Mouse (Mus musculus): ENCODE results near the gene Nudt7. TPM values are rescaled to one million over a fixed set of nuclear protein-coding genes. Genes with fewer than 3 reads are reported as not detected.

Gene Nudt7
- polyA plus RNA-seq, 1 experiment = 11.5 TPM

GRCm38 (mm10) chr8:114176721-114177120 is 43.4 kb downstream of the Nudt7 start:
- Histone ChIP-seq H3K4me1 (ENCODE audit: control insufficient read depth, insufficient read depth, low read length) (no peaks in the 10 kb centered on the region), H3K27ac (ENCODE audit: insufficient read depth, low read length) (no peak overlapping the region), H3K4me3 (ENCODE audit: insufficient read depth, low read length) (no peak overlapping the region)
- TF ChIP-seq POLR2A (IDR thresholded peaks at IDR 0.05; ENCODE audit: low read depth, low read length) = no peak
- TF ChIP-seq CTCF (IDR thresholded peaks at IDR 0.05; ENCODE audit: borderline replicate concordance, insufficient read depth, low read length) = no peak

GRCm38 (mm10) chr8:114193334-114193733 is 60.0 kb downstream of the Nudt7 start:
- H3K27ac ChIP-seq (ENCODE audit: insufficient read depth, low read length) = no peak overlapping the region
- no peak overlapping the region for H3K4me3 ChIP-seq (ENCODE audit: insufficient read depth, low read length)
- TF ChIP-seq CTCF (IDR thresholded peaks at IDR 0.05; ENCODE audit: borderline replicate concordance, insufficient read depth, low read length) = no peak
- no peak for TF ChIP-seq POLR2A (IDR thresholded peaks at IDR 0.05; ENCODE audit: low read depth, low read length)
- no peaks in the 10 kb centered on the region for H3K4me1 ChIP-seq (ENCODE audit: control insufficient read depth, insufficient read depth, low read length)

DNA sequence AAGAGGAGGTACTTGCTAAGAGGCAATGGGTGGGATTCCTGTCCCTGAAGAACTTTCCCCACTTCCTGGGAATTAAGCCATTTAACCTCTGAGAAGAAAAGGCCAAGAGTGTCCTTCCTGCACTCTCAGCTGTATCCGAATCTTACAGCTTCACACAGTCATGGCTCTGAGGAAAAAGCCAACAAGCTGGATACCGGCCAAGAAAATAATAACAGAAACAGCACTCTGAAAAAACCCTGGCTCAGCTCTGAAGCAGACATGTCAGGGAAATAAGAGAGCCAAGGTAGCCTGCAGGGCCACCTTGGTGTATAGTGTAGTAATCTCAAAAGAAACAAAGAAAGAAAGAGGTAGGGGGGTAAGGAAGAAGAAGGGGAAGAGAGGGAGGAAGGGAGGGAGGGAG is 65.6 kb downstream of the Nudt7 start:
- TF ChIP-seq CTCF (IDR thresholded peaks at IDR 0.05; ENCODE audit: borderline replicate concordance, insufficient read depth, low read length) = no peak
- no peak for TF ChIP-seq POLR2A (IDR thresholded peaks at IDR 0.05; ENCODE audit: low read depth, low read length)
- Histone ChIP-seq H3K27ac (ENCODE audit: insufficient read depth, low read length) (no peak overlapping the region), H3K4me1 (ENCODE audit: control insufficient read depth, insufficient read depth, low read length) (no peaks in the 10 kb centered on the region), H3K4me3 (ENCODE audit: insufficient read depth, low read length) (no peak overlapping the region)

Other genes with a start within 250 kb of the Nudt7 start
- gene Vat1l, start 72.1 kb downstream of the Nudt7 start, polyA plus RNA-seq (2011; ENCODE audit: insufficient read length, low read depth, missing spikeins) = 1.2 and 3.2 TPM in 2 replicates

All from embryonic fibroblast, embryonic 13.5 days (primary cell).